Mouse (Mus musculus) spleen, postnatal 10 days (tissue): ENCODE results near the gene Mdk.

Source experiments
- DNase-seq, 2 experiments: peaks; one replicate each; pipeline ENCODE4 v3.0.0; 2021 to 2022; ENCODE audit warnings: low spot score in 2 of 2

Gene Mdk

DNA sequence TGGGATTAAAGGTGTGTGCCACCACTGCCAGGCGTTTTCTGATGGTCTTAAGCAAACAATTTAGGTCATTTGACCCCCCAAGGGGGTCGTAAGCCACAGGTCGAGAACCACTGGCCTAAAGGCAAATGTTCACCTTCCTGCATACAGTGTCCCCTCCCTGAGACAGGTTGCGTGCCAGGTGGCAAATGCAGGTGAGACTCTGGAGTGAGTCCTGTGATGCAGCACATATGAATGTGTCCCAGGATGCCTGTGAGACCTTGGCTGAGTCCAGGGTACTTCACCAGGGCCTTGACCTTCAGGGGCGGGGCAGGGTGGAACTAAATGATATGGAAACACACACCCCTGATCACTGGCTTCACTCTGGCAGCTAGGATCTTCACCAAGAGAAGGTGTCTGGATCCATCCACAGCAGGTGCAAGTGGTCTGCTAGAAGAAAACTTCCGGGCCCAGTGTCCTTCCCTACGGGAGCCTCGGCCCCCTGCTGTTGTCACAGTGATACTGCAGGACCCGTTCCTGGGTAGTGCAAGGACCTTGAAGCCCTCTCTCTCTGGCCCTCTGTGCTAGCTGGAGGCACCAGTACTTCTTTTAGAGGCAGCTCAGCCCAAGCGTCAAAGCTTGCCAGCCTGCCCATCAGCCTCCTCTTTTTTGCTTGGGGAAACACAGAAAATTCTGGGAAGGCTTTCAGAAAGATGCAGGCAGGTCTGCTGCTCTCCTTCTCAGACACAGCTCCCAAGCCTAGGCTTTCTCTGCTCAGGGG, 26.8 kb upstream of the Mdk start:
- DNase-seq, result peak; percentile 37 to 70

GRCm38 (mm10) chr2:91958049-91958448, 26.0 kb upstream of the Mdk start:
- DNase-seq, result no peak

DNA sequence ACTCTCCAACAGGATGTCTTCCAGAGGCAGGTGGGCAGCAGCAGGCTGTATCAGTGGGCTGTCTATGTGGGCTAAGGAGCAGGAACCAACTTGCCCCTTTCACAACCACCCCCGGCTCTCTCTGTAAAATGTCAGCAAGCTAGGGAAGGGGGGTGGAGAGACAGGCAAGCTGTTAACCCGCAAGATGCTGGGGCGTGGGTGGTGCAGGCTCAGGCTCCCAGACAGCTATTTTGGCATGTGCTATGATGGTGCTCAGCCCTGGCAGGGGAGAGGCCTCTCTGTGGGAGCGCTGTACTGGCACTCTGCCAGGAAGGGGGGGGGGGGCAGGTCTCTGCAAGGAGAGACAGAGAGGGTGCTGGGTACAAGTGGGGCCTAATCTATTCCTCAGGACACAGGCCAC, 25.0 kb upstream of the Mdk start:
- DNase-seq, result peak in 1 of 2 experiments; percentile 51

GRCm38 (mm10) chr2:91955875-91956274, 23.8 kb upstream of the Mdk start:
- no peak for DNase-seq

GRCm38 (mm10) chr2:91955121-91955591, 23.1 kb upstream of the Mdk start:
- no peak for DNase-seq

- no peak for DNase-seq
Observed at GRCm38 (mm10) chr2:91953825-91954224, 21.7 kb upstream of the Mdk start.

- peak in 1 of 2 experiments; percentile 63 for DNase-seq
Observed at GRCm38 (mm10) chr2:91950275-91951085, 18.4 kb upstream of the Mdk start.

DNA sequence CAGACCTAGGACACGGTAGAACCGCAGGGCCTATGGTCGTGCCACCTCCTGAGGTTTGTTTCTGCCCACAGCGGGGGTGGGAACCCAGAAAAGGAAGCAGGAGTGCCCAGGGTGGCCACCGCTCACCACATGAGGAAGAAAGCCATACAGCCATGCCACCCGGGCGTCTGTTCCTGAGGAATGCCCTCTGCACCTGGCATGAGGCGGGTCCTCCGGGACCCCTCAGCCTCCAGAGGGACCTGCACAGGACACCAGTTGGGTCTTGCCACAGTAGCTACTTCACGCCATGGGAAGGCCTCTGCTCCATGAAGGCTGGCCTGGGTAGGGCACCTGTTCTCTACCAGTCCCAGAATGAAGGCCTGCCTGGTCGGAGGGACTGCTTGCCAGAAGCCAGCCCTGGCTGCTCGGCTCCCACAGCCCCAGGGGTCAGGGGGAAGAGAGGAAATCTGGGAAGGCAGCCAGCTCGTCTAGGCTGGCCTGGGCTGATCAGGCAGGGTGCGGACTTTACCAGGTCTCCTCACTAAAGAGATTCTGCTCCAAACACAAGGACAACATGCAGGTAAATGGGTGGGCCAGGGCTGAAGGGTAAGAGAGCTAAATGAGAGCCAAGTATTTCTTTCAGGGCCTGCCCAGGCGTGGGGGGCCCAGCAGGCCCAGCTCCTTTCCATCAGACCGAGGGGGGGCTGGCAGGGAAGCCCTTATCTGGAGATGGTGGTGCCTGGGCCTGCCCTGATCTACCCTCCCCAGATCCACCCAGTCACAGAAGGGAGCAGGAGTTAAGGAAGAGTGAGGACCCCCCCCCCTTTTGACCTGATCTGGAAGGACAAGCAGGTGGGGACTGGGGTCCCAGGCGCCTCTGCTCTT, 17.5 kb upstream of the Mdk start:
- DNase-seq, result peak in 1 of 2 experiments; percentile 50

GRCm38 (mm10) chr2:91948792-91949241, 16.7 kb upstream of the Mdk start:
- peak; percentile 42 to 53 for DNase-seq

- peak in 1 of 2 experiments; percentile 44 for DNase-seq
Observed at GRCm38 (mm10) chr2:91948151-91948509, 16.0 kb upstream of the Mdk start.

- no peak for DNase-seq
Observed at GRCm38 (mm10) chr2:91947397-91948150, 15.5 kb upstream of the Mdk start.

GRCm38 (mm10) chr2:91946836-91947235, 14.7 kb upstream of the Mdk start:
- DNase-seq, result no peak

- no peak for DNase-seq
Observed at GRCm38 (mm10) chr2:91945483-91945882, 13.4 kb upstream of the Mdk start, which contains the start of gene Gm9821. Gene Gm9821, plus strand, starts transcription at chr2:91945703.

- DNase-seq, result peak; percentile 67 to 86
Observed at GRCm38 (mm10) chr2:91944170-91944950, 12.3 kb upstream of the Mdk start.

DNA sequence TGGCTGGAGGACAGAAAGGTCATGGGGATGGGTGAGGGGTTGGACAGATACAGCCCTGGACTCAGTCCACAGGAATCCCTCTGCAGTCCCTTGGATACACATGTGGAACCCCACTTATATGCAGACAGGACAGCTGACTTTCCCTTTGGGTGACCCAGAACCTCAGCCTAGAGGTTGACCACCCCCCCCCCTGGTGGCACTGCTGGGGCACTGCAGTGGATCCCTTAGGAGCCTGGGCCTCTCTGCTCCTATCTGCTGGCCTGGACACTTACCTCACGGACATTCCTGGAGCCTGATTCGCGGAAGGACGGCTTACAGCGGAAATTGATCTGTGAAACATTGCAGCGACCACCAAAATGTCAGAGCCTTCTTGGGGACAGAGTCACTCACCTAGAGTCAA, 10.3 kb upstream of the Mdk start:
- no peak for DNase-seq

DNA sequence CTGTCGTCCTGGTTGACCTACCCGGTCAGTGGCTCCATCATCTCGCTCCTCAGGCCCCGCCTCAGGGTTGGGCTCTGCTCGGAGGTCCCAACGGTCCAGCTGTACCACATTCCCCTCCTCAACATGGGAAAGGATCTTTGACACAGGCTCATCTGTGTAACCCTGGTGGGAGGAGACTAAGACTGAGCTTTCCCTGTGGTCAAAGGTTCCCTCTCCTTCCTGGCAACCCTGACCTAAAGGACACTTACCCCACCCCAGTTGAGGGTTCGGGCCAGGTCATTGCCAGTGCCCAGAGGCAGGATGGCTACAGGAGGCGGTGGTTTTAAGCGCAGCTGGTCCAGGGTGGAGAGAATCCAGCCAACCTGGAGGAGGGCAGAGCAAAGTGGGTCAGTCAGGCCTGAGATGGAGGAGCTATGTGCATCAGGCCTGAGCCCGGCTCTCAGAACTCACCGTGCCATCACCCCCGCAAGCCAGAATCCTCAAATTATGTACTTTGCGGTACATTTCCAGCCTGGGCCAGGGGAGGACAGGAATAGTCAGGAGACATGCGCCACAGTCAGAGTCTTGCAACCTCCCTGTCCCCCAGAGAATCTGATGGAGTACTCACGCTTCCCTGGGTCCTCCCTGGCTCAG, 7.3 kb upstream of the Mdk start:
- DNase-seq, result no peak

DNA sequence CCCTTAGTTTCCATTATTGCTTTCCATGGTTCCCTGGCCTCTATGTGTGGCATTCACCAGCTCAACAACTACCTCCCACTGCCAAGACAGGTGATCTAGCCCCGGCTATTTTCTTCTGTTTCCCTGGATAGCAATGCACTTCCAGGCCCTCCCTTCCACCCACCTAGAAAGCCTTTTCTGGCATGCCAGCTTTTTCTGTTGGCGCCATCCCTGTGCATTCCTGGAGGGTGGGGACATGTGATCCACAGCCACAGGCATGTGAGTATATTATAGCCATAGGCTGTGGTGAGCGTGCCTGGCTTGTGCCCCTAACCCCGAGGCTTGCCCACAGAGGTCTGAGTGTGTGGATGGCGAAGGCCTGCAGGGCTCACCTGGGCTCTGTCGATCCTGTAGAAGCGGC, 4.1 kb upstream of the Mdk start:
- DNase-seq, result no peak

DNA sequence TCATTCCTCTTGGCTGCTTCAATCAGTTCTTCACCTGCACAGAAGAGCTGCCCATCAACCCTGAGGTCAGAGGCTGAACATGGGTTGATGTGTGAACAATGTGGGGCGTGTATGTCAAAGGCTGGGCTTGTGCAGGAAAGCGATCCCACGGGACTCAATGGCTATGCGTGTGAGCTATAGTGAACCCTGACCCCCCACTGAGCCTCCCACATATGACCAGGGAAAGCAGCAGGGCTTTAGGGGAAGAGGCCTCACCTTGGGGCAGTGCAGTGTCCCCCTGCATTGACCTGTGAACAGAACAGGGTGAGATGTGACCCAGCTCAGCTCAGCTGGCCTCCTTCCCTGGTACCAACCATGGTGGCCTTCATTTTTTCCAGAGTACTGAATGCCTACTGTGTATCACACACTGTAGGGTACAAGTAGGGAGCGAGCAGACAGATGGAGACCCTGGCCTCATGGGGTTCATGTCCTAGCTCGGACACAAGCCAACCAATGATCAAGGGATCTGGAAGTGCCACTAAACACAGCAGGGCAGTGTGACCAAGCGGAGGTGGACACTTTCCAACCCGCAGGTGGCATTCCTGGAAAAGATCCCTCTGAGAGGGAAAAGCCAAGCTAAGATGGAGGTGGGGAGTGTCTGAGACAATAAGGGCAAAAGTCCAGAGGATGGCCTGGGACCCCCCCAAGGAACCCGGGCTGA, 2.9 kb upstream of the Mdk start:
- DNase-seq, result no peak

DNA sequence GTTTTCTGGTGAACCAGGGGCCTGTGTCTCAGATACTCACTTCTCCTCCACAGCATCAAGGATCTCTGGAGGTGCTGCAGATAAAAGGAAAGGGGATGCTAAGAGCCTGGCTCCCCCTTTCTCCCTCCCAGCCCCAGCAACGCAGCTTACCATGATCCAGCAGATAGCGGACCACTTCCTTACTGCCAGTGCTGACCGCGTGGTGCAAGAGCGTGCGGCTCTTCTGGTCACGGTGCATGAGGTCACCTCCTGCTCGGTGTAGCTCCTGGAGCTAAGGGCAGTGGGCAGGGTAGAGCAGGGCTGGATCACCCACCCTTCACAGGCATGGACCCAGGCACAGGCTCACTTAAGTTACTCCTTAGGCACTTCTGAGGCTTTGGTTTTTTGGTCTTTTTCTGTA, 1.9 kb upstream of the Mdk start:
- DNase-seq, result no peak
